Mouse (Mus musculus) intestine, postnatal 0 days (tissue): ENCODE results near the gene Smoc1. TPM values are rescaled to one million over a fixed set of nuclear protein-coding genes. Genes with fewer than 3 reads are reported as not detected.

Experiments
- ATAC-seq: fragments of 200-750 bp; cut with Nextera tagmentation; 2 replicates; pipeline ENCODE4 v1.8.0; 2017; ENCODE audit warnings: mild to moderate bottlenecking, moderate TSS enrichment, moderate library complexity
- H3K27ac ChIP-seq: fragments of 300-500 bp; sonication (generic); 2 replicates; pipeline ENCODE4 v1.5.1; 2014; ENCODE audit warnings: mild to moderate bottlenecking, low read depth, low read length, moderate library complexity
- H3K27me3 ChIP-seq: fragments of 300-500 bp; sonication (generic); replicated peaks from 2 replicates; pipeline ENCODE4 v1.6.1; 2014; ENCODE audit warnings: low read length, mixed read lengths; ENCODE audit not compliant: control insufficient read depth, insufficient read depth
- H3K36me3 ChIP-seq: fragments of 300-500 bp; sonication (generic); 2 replicates; pipeline ENCODE4 v1.6.1; 2014; ENCODE audit warnings: mild to moderate bottlenecking, moderate library complexity; ENCODE audit not compliant: control insufficient read depth, insufficient read depth
- H3K4me1 ChIP-seq: fragments of 300-500 bp; sonication (generic); replicated peaks from 2 replicates; pipeline ENCODE4 v1.6.1; 2014; ENCODE audit warnings: antibody characterized with exemption, low read length, mixed read lengths; ENCODE audit not compliant: control insufficient read depth, insufficient read depth
- H3K4me2 ChIP-seq: fragments of 300-500 bp; sonication (generic); replicated peaks from 2 replicates; pipeline ENCODE4 v1.6.1; 2014; ENCODE audit warnings: low read depth, mild to moderate bottlenecking, moderate library complexity
- H3K4me3 ChIP-seq: fragments of 300-500 bp; sonication (generic); 2 replicates; pipeline ENCODE4 v1.5.1; 2014; ENCODE audit warnings: low read depth, low read length
- H3K9ac ChIP-seq: fragments of 300-500 bp; sonication (generic); 2 replicates; pipeline ENCODE4 v1.6.1; 2014; ENCODE audit warnings: mild to moderate bottlenecking, low read depth, low read length
- H3K9me3 ChIP-seq: fragments of 300-500 bp; sonication (generic); 2 replicates; pipeline ENCODE4 v1.6.1; 2016; ENCODE audit warnings: mixed run types; ENCODE audit not compliant: control insufficient read depth
- CTCF ChIP-seq: sonication (generic); IDR thresholded peaks from 2 replicates; pipeline ENCODE4 v1.5.1; 2016; ENCODE audit warnings: low read depth, mild to moderate bottlenecking, control low read depth, antibody characterized with exemption, moderate library complexity
- WGBS: fragments of 180-500 bp; shearing (Covaris S2); extraction: QIAGEN DNeasy Blood & Tissue Kit; methylation state at CpG from one replicate; pipeline ENCODE4 v1.1.7; 2014; 5-methylcytosine and 5-hydroxymethylcytosine counted together
- polyA plus RNA-seq: library from polyadenylated mRNA; unstranded; fragments of >200 nt; fragmentation: Nextera tagmentation; extraction: Ambion mirVana; gene quantifications from 2 replicates; pipeline ENCODE4 v1.2.1, GENCODE M21; 2015

Smoc1 gene
- polyA plus RNA-seq, 1 experiment from 2014 or later: 3.9 TPM

DNA sequence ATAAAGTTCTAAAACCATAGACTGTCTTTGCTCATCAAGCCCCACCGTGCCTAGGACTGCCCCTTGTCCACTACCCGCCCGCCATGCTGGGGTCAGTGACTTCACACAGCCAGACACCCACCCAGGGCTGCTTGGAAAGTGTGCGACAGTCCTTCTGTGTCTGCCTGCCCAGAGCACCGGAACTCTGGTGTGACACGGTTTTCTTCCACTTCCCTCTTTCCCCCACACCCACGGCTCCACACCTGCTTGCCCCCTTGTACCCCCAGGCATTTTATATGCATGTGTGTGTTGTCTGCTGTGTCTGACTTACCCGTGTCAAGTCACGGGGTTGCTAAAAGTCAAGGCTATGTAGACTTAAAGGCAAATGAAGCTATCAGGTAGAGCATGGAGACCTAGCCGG, 34.8 kb upstream of the Smoc1 start:
- Histone ChIP-seq H3K9me3 (no peaks in the 10 kb centered on the region), H3K4me1 (no peaks in the 10 kb centered on the region), H3K27me3 (no peaks in the 10 kb centered on the region), H3K36me3 (no peaks in the 10 kb centered on the region), H3K4me2 (no peak overlapping the region), H3K4me3 (no peak overlapping the region), H3K9ac (no peak overlapping the region), H3K27ac (no peak overlapping the region)
- WGBS: 85% methylated on average over 10 of the region's 10 CpGs
- ATAC-seq: no peak
- no peak for TF ChIP-seq CTCF

DNA sequence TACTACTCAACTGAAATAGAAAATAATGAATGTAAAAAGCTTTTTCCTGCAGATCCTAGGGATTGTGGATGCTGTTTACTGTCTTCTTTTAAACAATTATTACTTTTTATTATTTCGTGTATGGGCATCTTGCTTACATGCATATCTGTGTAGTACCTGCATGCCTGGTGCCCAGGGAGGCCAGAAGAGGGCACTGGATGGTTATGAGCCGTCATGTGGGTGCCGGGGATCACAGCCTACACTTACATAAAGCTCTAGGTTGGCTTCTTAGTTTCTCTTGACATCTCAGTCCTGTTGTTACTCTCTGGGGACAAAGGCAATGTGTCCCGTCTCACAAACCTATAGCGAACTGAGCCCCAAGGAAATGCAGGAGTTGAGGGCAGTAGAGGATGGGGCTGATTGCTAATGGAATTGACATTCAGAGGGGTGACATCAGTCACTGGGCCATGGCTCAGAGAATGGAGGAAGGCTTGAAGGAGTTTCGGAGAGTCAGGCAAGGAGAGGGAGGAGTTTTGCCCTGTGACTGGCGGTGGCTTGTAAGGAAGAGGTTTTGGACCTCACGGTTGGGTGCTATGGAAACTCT, 34.0 kb upstream of the Smoc1 start:
- TF ChIP-seq CTCF: peak; percentile 27; the same call in 1 of the 2 replicates
- Histone ChIP-seq H3K27me3 (no peaks in the 10 kb centered on the region), H3K4me2 (no peak overlapping the region), H3K27ac (no peak overlapping the region), H3K9ac (no peak overlapping the region), H3K36me3 (no peaks in the 10 kb centered on the region), H3K4me1 (no peaks in the 10 kb centered on the region), H3K4me3 (no peak overlapping the region), H3K9me3 (no peaks in the 10 kb centered on the region)
- ATAC-seq: no peak
- WGBS: 84% methylated on average over 8 of the region's 8 CpGs

DNA sequence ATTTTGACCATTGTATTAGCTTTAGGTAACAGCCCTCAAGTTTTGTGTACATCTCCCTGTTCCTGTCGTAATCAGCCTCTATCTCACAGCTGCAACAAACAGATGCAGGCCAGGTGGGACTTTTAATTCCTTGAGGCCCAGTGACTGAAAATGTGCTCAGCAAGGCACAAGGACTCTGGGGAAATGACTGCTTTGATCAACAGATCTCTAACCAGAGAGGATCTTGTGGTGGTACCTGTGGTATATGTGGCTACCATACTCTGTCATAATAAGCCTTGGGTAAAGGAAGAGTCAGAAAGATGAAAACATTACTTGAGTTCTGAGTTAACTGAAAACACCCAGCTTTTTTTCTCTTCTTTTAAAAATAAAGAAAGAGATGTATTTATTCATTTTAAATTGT, 32.8 kb upstream of the Smoc1 start:
- WGBS: 81% methylated on average over 1 of the region's 1 CpGs

DNA sequence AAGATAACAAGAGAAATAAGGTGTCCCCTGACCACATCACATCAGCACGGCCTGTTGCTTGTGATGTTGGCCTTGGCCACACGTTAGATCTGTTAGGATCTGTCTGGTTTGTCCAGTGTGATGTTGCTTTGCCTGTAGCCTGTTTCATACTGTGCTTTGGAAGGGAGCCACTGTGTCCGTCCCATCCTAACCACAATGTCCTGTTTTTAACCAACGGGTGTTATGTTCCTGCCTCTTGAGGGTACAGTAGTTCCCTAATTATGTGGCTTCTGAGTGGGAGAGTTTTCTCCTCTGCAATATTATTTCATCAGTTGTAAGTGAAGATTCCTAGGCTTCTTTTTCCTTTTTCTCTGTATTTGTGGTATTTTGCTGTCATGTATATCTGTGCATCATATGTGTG, 31.3 kb upstream of the Smoc1 start:
- H3K36me3 ChIP-seq: no peaks in the 10 kb centered on the region
- H3K4me3 ChIP-seq: no peak overlapping the region
- H3K4me2 ChIP-seq: no peak overlapping the region
- no peak overlapping the region for H3K27ac ChIP-seq
- WGBS: 85% methylated on average over 4 of the region's 4 CpGs
- no peaks in the 10 kb centered on the region for H3K9me3 ChIP-seq
- ATAC-seq: no peak
- no peak overlapping the region for H3K9ac ChIP-seq
- H3K4me1 ChIP-seq: no peaks in the 10 kb centered on the region
- TF ChIP-seq CTCF: no peak
- H3K27me3 ChIP-seq: 0 out of 2 replicates have a peak, but pooled peaks cover 8% of the 10 kb centered on the region

More for the DNA sequence above, 32.8 kb upstream of the Smoc1 start:
- Histone ChIP-seq H3K36me3 (no peaks in the 10 kb centered on the region), H3K4me2 (no peak overlapping the region), H3K27ac (no peak overlapping the region), H3K9me3 (no peaks in the 10 kb centered on the region), H3K4me3 (no peak overlapping the region), H3K27me3 (0 out of 2 replicates have a peak, but pooled peaks cover 5% of the 10 kb centered on the region), H3K9ac (no peak overlapping the region), H3K4me1 (no peaks in the 10 kb centered on the region)
- ATAC-seq: no peak
- TF ChIP-seq CTCF: no peak

DNA sequence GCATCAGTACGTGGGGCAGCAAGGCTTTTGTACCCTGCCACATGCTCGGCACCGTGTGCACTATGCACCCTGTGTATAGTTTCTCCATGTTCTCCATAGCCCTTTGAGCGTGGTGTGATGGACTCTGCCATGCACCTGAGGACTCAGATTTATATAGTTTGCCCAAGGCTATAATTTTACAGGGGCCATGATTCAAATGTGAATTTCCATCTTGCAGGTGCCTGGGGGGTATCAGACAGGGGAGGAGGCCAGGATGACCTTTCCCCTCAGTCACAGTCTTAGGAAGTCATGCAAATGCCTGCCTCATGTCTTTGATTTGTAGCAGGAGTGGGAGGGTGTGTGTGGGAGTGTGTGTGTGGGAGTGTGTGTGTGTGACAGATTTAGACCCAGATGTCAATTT, 29.0 kb upstream of the Smoc1 start:
- 87% methylated on average over 4 of the region's 4 CpGs for WGBS
- Histone ChIP-seq H3K4me1 (no peaks in the 10 kb centered on the region), H3K27me3 (0 out of 2 replicates have a peak, but pooled peaks cover 8% of the 10 kb centered on the region), H3K9ac (no peak overlapping the region), H3K4me3 (no peak overlapping the region), H3K9me3 (no peaks in the 10 kb centered on the region), H3K36me3 (no peaks in the 10 kb centered on the region), H3K27ac (no peak overlapping the region), H3K4me2 (no peak overlapping the region)
- no peak for TF ChIP-seq CTCF
- ATAC-seq: no peak

DNA sequence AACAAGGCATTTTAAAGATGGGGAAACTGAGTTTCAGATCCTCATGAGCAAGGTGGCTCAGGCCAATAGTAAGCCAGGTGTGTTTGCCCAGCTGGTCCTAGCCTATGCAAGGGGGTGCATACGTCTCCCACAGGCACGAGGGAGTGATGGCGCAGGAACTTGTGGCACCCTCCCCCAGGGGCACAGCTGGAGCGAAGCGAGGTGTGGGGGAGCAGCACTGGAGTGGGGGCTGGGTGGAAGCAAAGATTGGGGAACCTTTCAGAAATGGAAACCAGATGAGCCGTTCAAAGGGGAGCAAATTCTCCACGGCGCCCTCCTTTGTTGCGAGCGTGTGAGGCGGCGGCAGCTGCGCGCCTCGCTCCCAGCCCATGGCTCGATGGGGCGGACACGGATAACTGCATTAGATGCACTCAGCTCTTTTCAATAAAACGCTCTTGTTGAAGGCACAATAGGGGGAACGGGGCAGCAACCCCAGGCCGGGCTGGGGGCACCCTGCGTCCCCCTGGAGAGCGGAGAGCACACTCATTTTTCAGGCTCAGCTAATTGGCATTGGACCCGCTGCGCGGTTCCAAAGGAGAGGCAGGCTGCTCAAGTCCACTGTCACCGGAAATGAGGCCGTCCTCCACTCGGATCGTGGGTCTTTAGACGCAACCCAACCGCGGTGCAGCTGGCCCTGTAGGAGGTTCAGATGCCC, 27.9 kb upstream of the Smoc1 start:
- no peaks in the 10 kb centered on the region for H3K36me3 ChIP-seq
- TF ChIP-seq CTCF: no peak
- no peak overlapping the region for H3K9ac ChIP-seq
- WGBS: 10% methylated on average over 33 of the region's 33 CpGs
- no peak overlapping the region for H3K4me3 ChIP-seq
- H3K27ac ChIP-seq: no peak overlapping the region
- ATAC-seq: no peak
- H3K27me3 ChIP-seq: 0 out of 2 replicates have a peak, but pooled peaks cover 8% of the 10 kb centered on the region
- H3K4me2 ChIP-seq: peak overlapping the region; percentile 35; the same call in 1 of the 2 replicates
- no peaks in the 10 kb centered on the region for H3K9me3 ChIP-seq
- no peaks in the 10 kb centered on the region for H3K4me1 ChIP-seq
